Mouse (Mus musculus) stomach, postnatal 0 days (tissue): ENCODE measurements at regions not wholly inside any gene's neighbourhood (a gene's known extent, or its start where the extent isn't known, plus 50 kb on each side); places are given as distances from the start of the nearest gene placed in this dataset.

Experiments used
- ATAC-seq: fragments of 200-750 bp; cut with Nextera tagmentation; 2 replicates; pipeline ENCODE4 v1.8.0; 2017; ENCODE audit not compliant: low FRiP score, low TSS enrichment
- DNase-seq: peaks from one replicate; pipeline ENCODE4 v3.0.0-alpha.2; 2016; ENCODE audit warnings: low spot score
- H3K27ac ChIP-seq: fragments of 300-500 bp; sonication (generic); replicated peaks from 2 replicates; pipeline ENCODE4 v1.5.1; 2014; ENCODE audit warnings: mild to moderate bottlenecking, control low read depth
- H3K27me3 ChIP-seq: fragments of 300-500 bp; sonication (generic); 2 replicates; pipeline ENCODE4 v1.6.1; 2014; ENCODE audit warnings: low read length; ENCODE audit not compliant: control insufficient read depth, insufficient read depth
- H3K36me3 ChIP-seq: fragments of 300-500 bp; sonication (generic); 2 replicates; pipeline ENCODE4 v1.6.1; 2014; ENCODE audit warnings: low read length, mixed read lengths; ENCODE audit not compliant: control insufficient read depth, insufficient read depth
- H3K4me1 ChIP-seq: fragments of 300-500 bp; sonication (generic); replicated peaks from 2 replicates; pipeline ENCODE4 v1.6.1; 2014; ENCODE audit warnings: antibody characterized with exemption; ENCODE audit not compliant: control insufficient read depth, insufficient read depth
- H3K4me2 ChIP-seq: fragments of 300-500 bp; sonication (generic); replicated peaks from 2 replicates; pipeline ENCODE4 v1.6.1; 2014; ENCODE audit warnings: low read depth, mild to moderate bottlenecking, control low read depth, moderate library complexity
- H3K4me3 ChIP-seq: fragments of 300-500 bp; sonication (generic); 2 replicates; pipeline ENCODE4 v1.5.1; 2014; ENCODE audit warnings: low read depth, low read length, control low read depth
- H3K9ac ChIP-seq: fragments of 300-500 bp; sonication (generic); 2 replicates; pipeline ENCODE4 v1.6.1; 2014; ENCODE audit warnings: mild to moderate bottlenecking, low read length, control low read depth, mixed read lengths
- H3K9me3 ChIP-seq: fragments of 300-500 bp; sonication (generic); 2 replicates; pipeline ENCODE4 v1.6.1; 2016; ENCODE audit warnings: low read length; ENCODE audit not compliant: control insufficient read depth
- CTCF ChIP-seq: IDR thresholded peaks from 2 replicates; pipeline ENCODE4 v1.5.1; 2016; ENCODE audit warnings: antibody characterized with exemption, low read depth, mild to moderate bottlenecking, moderate library complexity
- EP300 ChIP-seq: optimal IDR thresholded peaks from 2 replicates; pipeline ENCODE3; 2016; ENCODE audit warnings: antibody characterized with exemption
- WGBS: fragments of 180-500 bp; shearing (Covaris S2); extraction: QIAGEN DNeasy Blood & Tissue Kit; methylation state at CpG from one replicate; pipeline ENCODE4 v1.1.7; 2014; 5-methylcytosine and 5-hydroxymethylcytosine counted together

GRCm38 (mm10) chr15:63648142-63648989, 196.6 kb downstream of the Gsdmc2 start:
- no peaks in the 10 kb centered on the region for H3K9me3 ChIP-seq
- H3K36me3 ChIP-seq: no peaks in the 10 kb centered on the region
- no peaks in the 10 kb centered on the region for H3K4me1 ChIP-seq
- no peak overlapping the region for H3K4me2 ChIP-seq
- DNase-seq: no peak
- no peak overlapping the region for H3K4me3 ChIP-seq
- ATAC-seq: no peak
- WGBS: 53% methylated on average over 12 of the region's 12 CpGs
- no peak overlapping the region for H3K9ac ChIP-seq
- no peak overlapping the region for H3K27ac ChIP-seq
- TF ChIP-seq EP300 (no peak), CTCF (no peak)
- no peaks in the 10 kb centered on the region for H3K27me3 ChIP-seq

GRCm38 (mm10) chr15:63624814-63625213, 220.2 kb downstream of the Gsdmc2 start:
- no peaks in the 10 kb centered on the region for H3K27me3 ChIP-seq
- no peak overlapping the region for H3K4me3 ChIP-seq
- DNase-seq: no peak
- H3K36me3 ChIP-seq: no peaks in the 10 kb centered on the region
- H3K9ac ChIP-seq: no peak overlapping the region
- H3K4me2 ChIP-seq: no peak overlapping the region
- H3K4me1 ChIP-seq: no peaks in the 10 kb centered on the region
- no peak for TF ChIP-seq EP300
- no peak for TF ChIP-seq CTCF
- no peaks in the 10 kb centered on the region for H3K9me3 ChIP-seq
- H3K27ac ChIP-seq: no peak overlapping the region
- ATAC-seq: no peak

- Histone ChIP-seq H3K4me3 (no peak overlapping the region), H3K4me1 (no peaks in the 10 kb centered on the region), H3K36me3 (no peaks in the 10 kb centered on the region), H3K27me3 (no peaks in the 10 kb centered on the region), H3K4me2 (no peak overlapping the region), H3K27ac (no peak overlapping the region), H3K9me3 (no peaks in the 10 kb centered on the region), H3K9ac (no peak overlapping the region)
- DNase-seq (no peak), ATAC-seq (no peak)
- 90% methylated on average over 2 of the region's 2 CpGs for WGBS
- TF ChIP-seq CTCF (no peak), EP300 (no peak)
Observed at GRCm38 (mm10) chr15:63624249-63624648, 220.7 kb downstream of the Gsdmc2 start.

- no peak overlapping the region for H3K9ac ChIP-seq
- TF ChIP-seq CTCF (no peak), EP300 (no peak)
- H3K4me2 ChIP-seq: no peak overlapping the region
- ATAC-seq: no peak
- no peak overlapping the region for H3K27ac ChIP-seq
- no peak overlapping the region for H3K4me3 ChIP-seq
- H3K36me3 ChIP-seq: no peaks in the 10 kb centered on the region
- H3K9me3 ChIP-seq: no peaks in the 10 kb centered on the region
- DNase-seq: no peak
- H3K4me1 ChIP-seq: no peaks in the 10 kb centered on the region
- 63% methylated on average over 8 of the region's 8 CpGs for WGBS
- no peaks in the 10 kb centered on the region for H3K27me3 ChIP-seq
Observed at GRCm38 (mm10) chr15:63616506-63617208, 228.3 kb downstream of the Gsdmc2 start.

DNA sequence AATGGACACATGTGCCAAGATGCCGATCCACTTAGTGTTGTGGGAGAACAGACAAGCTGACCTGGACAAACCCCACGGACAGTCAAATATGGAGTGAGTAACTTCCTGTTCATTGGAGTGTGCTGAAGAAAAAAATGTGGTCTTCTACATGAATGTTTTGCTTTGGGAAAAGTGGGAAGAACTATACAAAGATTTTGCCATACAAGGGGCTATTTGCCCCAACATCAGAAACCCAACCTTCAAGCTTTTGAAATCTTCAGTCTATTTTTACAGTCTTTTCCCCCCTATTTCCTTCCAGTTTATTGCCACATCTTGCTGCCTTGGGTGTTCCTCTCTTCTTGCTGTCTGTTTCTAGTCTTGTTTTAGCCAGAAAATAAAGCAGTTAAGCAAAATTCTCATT, 230.8 kb downstream of the Gsdmc2 start:
- ATAC-seq: no peak

GRCm38 (mm10) chr15:63613120-63613519, 231.9 kb downstream of the Gsdmc2 start:
- no peaks in the 10 kb centered on the region for H3K4me1 ChIP-seq
- H3K9ac ChIP-seq: no peak overlapping the region
- WGBS: 91% methylated on average over 1 of the region's 1 CpGs
- ATAC-seq: no peak
- no peak overlapping the region for H3K27ac ChIP-seq
- no peaks in the 10 kb centered on the region for H3K36me3 ChIP-seq
- TF ChIP-seq EP300: no peak
- no peak overlapping the region for H3K4me2 ChIP-seq
- no peaks in the 10 kb centered on the region for H3K9me3 ChIP-seq
- no peak for DNase-seq
- no peak overlapping the region for H3K4me3 ChIP-seq
- H3K27me3 ChIP-seq: no peaks in the 10 kb centered on the region

More for the DNA sequence above, 230.8 kb downstream of the Gsdmc2 start:
- no peaks in the 10 kb centered on the region for H3K4me1 ChIP-seq
- H3K4me3 ChIP-seq: no peak overlapping the region
- H3K27me3 ChIP-seq: no peaks in the 10 kb centered on the region
- 84% methylated on average over 2 of the region's 2 CpGs for WGBS
- no peak overlapping the region for H3K4me2 ChIP-seq
- no peak overlapping the region for H3K9ac ChIP-seq
- no peaks in the 10 kb centered on the region for H3K9me3 ChIP-seq
- TF ChIP-seq EP300 (no peak), CTCF (no peak)
- no peaks in the 10 kb centered on the region for H3K36me3 ChIP-seq
- no peak overlapping the region for H3K27ac ChIP-seq
- no peak for DNase-seq
